In the genomic region with DNA sequence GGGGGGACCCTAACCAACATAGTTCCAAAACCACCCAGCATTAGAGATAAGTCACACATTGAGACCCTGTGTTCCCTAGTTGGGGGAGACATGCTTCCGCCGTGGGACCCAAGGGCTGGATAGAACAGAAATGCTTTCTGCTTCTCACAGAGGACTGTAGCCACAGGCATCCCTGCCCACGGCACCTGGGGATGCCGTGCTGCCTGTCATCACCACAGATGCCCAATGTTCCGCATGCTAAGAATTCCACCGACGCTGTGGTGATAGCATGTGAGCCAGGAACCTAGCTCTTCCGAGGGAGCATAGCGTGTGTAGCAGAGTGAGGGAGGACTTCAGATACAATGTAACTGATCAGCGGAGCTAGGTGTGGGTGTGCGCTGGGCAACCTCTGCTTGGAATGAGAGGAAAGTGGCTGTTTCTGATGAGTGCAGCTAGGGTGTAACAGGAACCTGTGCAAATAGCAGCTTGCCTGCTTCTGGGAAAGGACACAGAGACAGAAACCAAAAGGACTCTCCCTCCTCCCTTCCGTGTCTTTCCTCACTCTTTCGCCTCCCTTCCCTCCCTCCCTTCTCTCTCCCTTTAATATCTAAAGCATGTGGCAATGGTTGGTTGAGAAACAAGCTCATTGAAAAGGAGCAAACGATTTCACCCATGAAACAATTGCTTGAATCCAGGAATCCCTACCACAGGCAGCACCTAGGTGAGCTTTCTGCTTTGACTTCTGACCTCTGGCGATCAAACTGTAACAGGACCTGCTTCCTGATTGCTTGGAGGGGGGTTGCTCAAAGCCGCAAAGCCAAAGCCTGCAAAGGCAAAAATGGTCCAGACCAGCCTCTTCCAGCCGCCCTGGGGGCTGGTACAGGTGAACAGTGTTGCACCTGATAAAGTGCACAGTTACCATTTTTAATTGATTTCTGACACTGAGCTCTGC, we compare ENCODE assay signal across 14 mouse cellular contexts.
DNase-seq lines count a peak whose midpoint lies in the region; ATAC-seq lines count a peak whose summit lies in the region.
"Had no signal": no experiment of that assay in that cellular context is flagged by ENCODE, and none has a peak within 500 bp of the region (broad histone marks: within the 10 kb centered on the region; RNA-seq: fewer than 3 reads in every experiment).

No protein-coding gene starts in this region.

- DNase-seq in left cerebral cortex, postnatal 25 days (ENCODE audit: low spot score in 2 of 2) = peak; percentile 35 to 42
- no peak for DNase-seq in left cerebral cortex, postnatal 4 days
- peak; percentile 51 for DNase-seq in ZHBTc4 (ENCODE audit: low read depth, low spot score)
- peak; percentile 57 for DNase-seq in midbrain, embryonic 14.5 days
- no peak for DNase-seq in cerebellum, adult 8-10 months
- no peak for DNase-seq in thymus, postnatal 36 days
- DNase-seq: adrenal gland, postnatal 25 days; cerebellum, postnatal 25 days; gastrocnemius, postnatal 25 days; thymus, postnatal 4 days had no signal

- no peaks in the 10 kb centered on the region for H3K9me3 ChIP-seq in forebrain, embryonic 15.5 days
- H3K9me3 ChIP-seq in midbrain, embryonic 14.5 days (ENCODE audit: control insufficient read depth, low read length) = no peaks in the 10 kb centered on the region

- peak overlapping the region; percentile 90 for H3K27ac ChIP-seq in forebrain, embryonic 15.5 days (replicated peaks)
- peak overlapping the region; percentile 77 for H3K27ac ChIP-seq in midbrain, embryonic 14.5 days (replicated peaks; ENCODE audit: low read depth, low read length)

- H3K4me1 ChIP-seq in forebrain, embryonic 15.5 days = peaks cover 34% of the 10 kb centered on the region
- H3K4me1 ChIP-seq in midbrain, embryonic 14.5 days (ENCODE audit: control insufficient read depth, insufficient read depth, low read length) = peaks cover 18% of the 10 kb centered on the region

- no peaks in the 10 kb centered on the region for H3K36me3 ChIP-seq in forebrain, embryonic 15.5 days
- H3K36me3 ChIP-seq in midbrain, embryonic 14.5 days (ENCODE audit: control insufficient read depth, insufficient read depth, low read length) = no peaks in the 10 kb centered on the region

- ATAC-seq in forebrain, embryonic 15.5 days (replicated peaks) = 0 out of 2 replicates have a peak, but pooled peaks have one; percentile 34
- no peak for ATAC-seq in midbrain, embryonic 14.5 days (ENCODE audit: low FRiP score, low TSS enrichment)
- no peak for ATAC-seq in granulocyte monocyte progenitor cell, adult 5-6 weeks (replicated peaks; ENCODE audit: poor library complexity, severe bottlenecking)
- ATAC-seq: inflammation-experienced regulatory T-cells, adult 6 months had no signal

- 20% methylated on average over 17 of the region's 17 CpGs for WGBS in forebrain, embryonic 15.5 days
- 33% methylated on average over 17 of the region's 17 CpGs for WGBS in midbrain, embryonic 14.5 days

- H3K4me3 ChIP-seq in forebrain, embryonic 15.5 days = no peak overlapping the region
- no peak overlapping the region for H3K4me3 ChIP-seq in midbrain, embryonic 14.5 days (replicated peaks; ENCODE audit: low read depth, low read length)

- intact Hi-C loops in left cerebral cortex, postnatal 25 days (cut with DNase I) = no loop called here
- intact Hi-C loops in left cerebral cortex, postnatal 4 days (cut with DNase I) = no loop called here

- no peak overlapping the region for H3K9ac ChIP-seq in forebrain, embryonic 15.5 days (replicated peaks)
- H3K9ac ChIP-seq in midbrain, embryonic 14.5 days (replicated peaks; ENCODE audit: low read length) = no peak overlapping the region

- H3K4me2 ChIP-seq in forebrain, embryonic 15.5 days (replicated peaks) = peak overlapping the region; percentile 25
- peak overlapping the region; percentile 23 for H3K4me2 ChIP-seq in midbrain, embryonic 14.5 days (ENCODE audit: low read length)

- H3K27me3 ChIP-seq in forebrain, embryonic 15.5 days = no peaks in the 10 kb centered on the region
- H3K27me3 ChIP-seq in midbrain, embryonic 14.5 days (ENCODE audit: control insufficient read depth, insufficient read depth, low read length) = 0 out of 2 replicates have a peak, but pooled peaks cover 2% of the 10 kb centered on the region
- H3K27me3 ChIP-seq: CH12.LX had no signal

Comparison
In these comparisons a context has a peak if more than half of its experiments do, and no peak if none do; other contexts are left out.
1. DNase-seq: peak in left cerebral cortex, postnatal 25 days (2 of 2), ZHBTc4 (single experiment) and midbrain, embryonic 14.5 days (single experiment); none in left cerebral cortex, postnatal 4 days (single experiment), cerebellum, adult 8-10 months (single experiment) and thymus, postnatal 36 days (0 of 2).